Mouse (Mus musculus) forebrain, embryonic 13.5 days (tissue): ENCODE results near the gene Dynlt1f. TPM values are rescaled to one million over a fixed set of nuclear protein-coding genes. Genes with fewer than 3 reads are reported as not detected.
"Not testable (repeated sequence)": the region's sequence is repeated elsewhere in the genome, so short reads cannot be mapped to it uniquely, and the experiment has no call there.

Experiments used
- ATAC-seq: fragments of 200-750 bp; cut with Nextera tagmentation; 2 replicates; pipeline ENCODE4 v1.8.0; 2017
- H3K27ac ChIP-seq: fragments of 300-500 bp; sonication (generic); 2 replicates; pipeline ENCODE4 v1.5.1; 2015; ENCODE audit warnings: inconsistent platforms, mild to moderate bottlenecking, moderate library complexity
- H3K27me3 ChIP-seq: fragments of 300-500 bp; sonication (generic); 2 replicates; pipeline ENCODE4 v1.6.1; 2015; ENCODE audit warnings: mild to moderate bottlenecking, inconsistent platforms
- H3K36me3 ChIP-seq: fragments of 300-500 bp; sonication (generic); 2 replicates; pipeline ENCODE4 v1.6.1; 2015; ENCODE audit warnings: mild to moderate bottlenecking, inconsistent platforms; ENCODE audit not compliant: poor library complexity, severe bottlenecking
- H3K4me1 ChIP-seq: fragments of 300-500 bp; sonication (generic); 2 replicates; pipeline ENCODE4 v1.6.1; 2015; ENCODE audit warnings: inconsistent platforms
- H3K4me2 ChIP-seq: fragments of 300-500 bp; sonication (generic); 2 replicates; pipeline ENCODE4 v1.6.1; 2015; ENCODE audit warnings: inconsistent platforms, mild to moderate bottlenecking, moderate library complexity
- H3K4me3 ChIP-seq: fragments of 300-500 bp; sonication (generic); 2 replicates; pipeline ENCODE4 v1.5.1; 2015; ENCODE audit warnings: mild to moderate bottlenecking, inconsistent platforms
- H3K9ac ChIP-seq: fragments of 300-500 bp; sonication (generic); 2 replicates; pipeline ENCODE4 v1.6.1; 2015; ENCODE audit warnings: mild to moderate bottlenecking, inconsistent platforms
- H3K9me3 ChIP-seq: fragments of 300-500 bp; sonication (generic); replicated peaks from 2 replicates; pipeline ENCODE4 v1.6.1; 2016; ENCODE audit warnings: inconsistent platforms
- WGBS: fragments of 180-500 bp; shearing (Covaris S2); methylation state at CpG from one replicate; pipeline ENCODE4 v1.1.7; 2015; 5-methylcytosine and 5-hydroxymethylcytosine counted together
- polyA plus RNA-seq: library from polyadenylated mRNA; unstranded; fragments of >200 nt; fragmentation: Nextera tagmentation; extraction: Ambion mirVana; gene quantifications from 2 replicates; pipeline ENCODE4 v1.2.1, GENCODE M21; 2015

Dynlt1f gene
- polyA plus RNA-seq, 1 experiment from 2014 or later, result 334 TPM

GRCm38 (mm10) chr17:6616731-6617130 lies 39.0 kb downstream of the Dynlt1f start:
- ATAC-seq, H3K27ac ChIP-seq, H3K9ac ChIP-seq, H3K36me3 ChIP-seq, H3K4me2 ChIP-seq, H3K4me3 ChIP-seq, H3K4me1 ChIP-seq, H3K27me3 ChIP-seq, H3K9me3 ChIP-seq: not testable (repeated sequence)
- WGBS, result 96% methylated on average over 9 of the region's 9 CpGs

- not testable (repeated sequence) for H3K36me3 ChIP-seq, ATAC-seq, H3K27ac ChIP-seq, H3K4me3 ChIP-seq, H3K9me3 ChIP-seq, H3K4me1 ChIP-seq, H3K9ac ChIP-seq, H3K27me3 ChIP-seq, H3K4me2 ChIP-seq
- WGBS, result 96% methylated on average over 5 of the region's 9 CpGs
Observed at GRCm38 (mm10) chr17:6614316-6614715, 41.4 kb downstream of the Dynlt1f start.

GRCm38 (mm10) chr17:6613524-6613923 lies 42.2 kb downstream of the Dynlt1f start:
- not testable (repeated sequence) for H3K4me2 ChIP-seq, ATAC-seq, H3K9me3 ChIP-seq, H3K36me3 ChIP-seq, H3K4me3 ChIP-seq, H3K4me1 ChIP-seq, H3K27ac ChIP-seq, H3K9ac ChIP-seq, H3K27me3 ChIP-seq
- 89% methylated on average over 11 of the region's 14 CpGs for WGBS

GRCm38 (mm10) chr17:6605347-6605746 lies 50.4 kb downstream of the Dynlt1f start:
- not testable (repeated sequence) for H3K27me3 ChIP-seq, H3K4me2 ChIP-seq, H3K9me3 ChIP-seq, H3K9ac ChIP-seq, H3K4me3 ChIP-seq, H3K4me1 ChIP-seq, ATAC-seq, H3K36me3 ChIP-seq, H3K27ac ChIP-seq
- WGBS, result 65% methylated on average over 1 of the region's 1 CpGs

GRCm38 (mm10) chr17:6602205-6602604 lies 53.5 kb downstream of the Dynlt1f start:
- 20% methylated on average over 3 of the region's 4 CpGs for WGBS
- not testable (repeated sequence) for H3K36me3 ChIP-seq, H3K9me3 ChIP-seq, H3K9ac ChIP-seq, H3K27ac ChIP-seq, H3K27me3 ChIP-seq, H3K4me1 ChIP-seq
- peak overlapping the region; percentile 24; the same call in 1 of the 2 replicates for H3K4me3 ChIP-seq
- ATAC-seq, result 0 out of 2 replicates have a peak, but pooled peaks have one; percentile 20
- H3K4me2 ChIP-seq, result peak overlapping the region; percentile 46

GRCm38 (mm10) chr17:6601204-6601911 lies 54.3 kb downstream of the Dynlt1f start, which contains the start of gene Dynlt1c:
Gene Dynlt1c, plus strand, starts transcription at chr17:6601671.
- H3K27ac ChIP-seq, H3K27me3 ChIP-seq, H3K4me1 ChIP-seq, H3K36me3 ChIP-seq, H3K9me3 ChIP-seq: not testable (repeated sequence)
- 0 out of 2 replicates have a peak within 1 kb of the TSS, but pooled peaks have one; percentile 37 for H3K9ac ChIP-seq
- WGBS, result 17% methylated on average over 28 of the region's 40 CpGs
- peak within 1 kb of the TSS; percentile 51 for H3K4me2 ChIP-seq
- peak within 1 kb of the TSS; percentile 32 for H3K4me3 ChIP-seq
- peak; percentile 98 for ATAC-seq

GRCm38 (mm10) chr17:6600216-6600911 lies 55.3 kb downstream of the Dynlt1f start:
- ATAC-seq, H3K36me3 ChIP-seq, H3K27ac ChIP-seq, H3K4me3 ChIP-seq, H3K4me2 ChIP-seq, H3K9ac ChIP-seq, H3K4me1 ChIP-seq, H3K27me3 ChIP-seq, H3K9me3 ChIP-seq: not testable (repeated sequence)
- 97% methylated on average over 5 of the region's 8 CpGs for WGBS

- H3K27me3 ChIP-seq, ATAC-seq: not testable (repeated sequence)
- 90% methylated on average over 7 of the region's 7 CpGs for WGBS
Observed at GRCm38 (mm10) chr17:6598356-6598755, 57.3 kb downstream of the Dynlt1f start.

More at GRCm38 (mm10) chr17:6598356-6598755, 57.3 kb downstream of the Dynlt1f start:
- not testable (repeated sequence) for H3K4me2 ChIP-seq, H3K36me3 ChIP-seq, H3K4me3 ChIP-seq, H3K9me3 ChIP-seq, H3K4me1 ChIP-seq, H3K27ac ChIP-seq, H3K9ac ChIP-seq

Other genes starting within 250 kb of the Dynlt1f start
- 931 and 992 TPM in 2 replicates for gene Dynlt1b, start 225.8 kb downstream of the Dynlt1f start, polyA plus RNA-seq
- 62.5 and 66.8 TPM in 2 replicates for gene Dynlt1c, start 54.2 kb downstream of the Dynlt1f start, polyA plus RNA-seq
- gene Sytl3, start 3.2 kb upstream of the Dynlt1f start, polyA plus RNA-seq, result 0.35 and 0.43 TPM in 2 replicates
- gene Ezr, start 126.9 kb upstream of the Dynlt1f start, polyA plus RNA-seq, result 113 and 117 TPM in 2 replicates